Mouse (Mus musculus): ENCODE measurements around the gene Cage1. TPM values are rescaled to one million over a fixed set of nuclear protein-coding genes. Genes with fewer than 3 reads are reported as not detected.

Gene Cage1
- polyA plus RNA-seq, 1 experiment from 2014 or later: 1.6 TPM

GRCm38 (mm10) chr13:37980346-37980745, 56.5 kb downstream of the Cage1 start:
- Histone ChIP-seq H3K4me1 (replicated peaks) (no peaks in the 10 kb centered on the region), H3K9ac (replicated peaks) (no peak overlapping the region), H3K4me3 (replicated peaks) (no peak overlapping the region), H3K27ac (no peak overlapping the region), H3K27me3 (no peaks in the 10 kb centered on the region), H3K4me2 (no peak overlapping the region), H3K9me3 (no peaks in the 10 kb centered on the region), H3K36me3 (peaks cover 93% of the 10 kb centered on the region)
- 95% methylated on average over 10 of the region's 10 CpGs for WGBS
- ATAC-seq (ENCODE audit: insufficient number of reproducible peaks, insufficient read depth, low FRiP score, low TSS enrichment, low read depth): no peak

DNA sequence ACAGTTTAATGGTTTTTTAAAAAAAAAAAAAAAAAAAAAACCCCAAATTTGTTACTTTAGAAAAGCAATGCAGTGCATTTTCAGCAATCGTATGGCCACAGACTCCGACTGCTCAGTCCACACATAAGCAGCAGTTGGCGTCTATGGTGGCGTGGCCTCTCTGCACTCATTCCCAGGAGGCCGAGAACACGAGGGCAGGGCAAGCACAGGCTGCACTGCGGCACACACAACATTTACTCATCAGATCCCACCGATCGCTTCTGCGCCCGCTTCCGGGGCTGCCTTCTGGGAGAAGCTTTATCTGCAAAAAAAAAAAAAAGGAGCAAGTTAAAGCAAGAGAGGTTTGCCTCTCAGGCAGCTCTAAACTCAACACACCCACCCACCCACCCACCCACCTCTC, 57.4 kb downstream of the Cage1 start:
- no peak overlapping the region for H3K4me3 ChIP-seq (replicated peaks)
- no peaks in the 10 kb centered on the region for H3K4me1 ChIP-seq (replicated peaks)
- peaks cover 89% of the 10 kb centered on the region for H3K36me3 ChIP-seq
- no peaks in the 10 kb centered on the region for H3K27me3 ChIP-seq
- H3K9me3 ChIP-seq: no peaks in the 10 kb centered on the region
- ATAC-seq (ENCODE audit: insufficient number of reproducible peaks, insufficient read depth, low FRiP score, low TSS enrichment, low read depth): no peak
- no peak overlapping the region for H3K4me2 ChIP-seq
- H3K9ac ChIP-seq (replicated peaks): no peak overlapping the region
- WGBS: 95% methylated on average over 12 of the region's 12 CpGs
- H3K27ac ChIP-seq: no peak overlapping the region

DNA sequence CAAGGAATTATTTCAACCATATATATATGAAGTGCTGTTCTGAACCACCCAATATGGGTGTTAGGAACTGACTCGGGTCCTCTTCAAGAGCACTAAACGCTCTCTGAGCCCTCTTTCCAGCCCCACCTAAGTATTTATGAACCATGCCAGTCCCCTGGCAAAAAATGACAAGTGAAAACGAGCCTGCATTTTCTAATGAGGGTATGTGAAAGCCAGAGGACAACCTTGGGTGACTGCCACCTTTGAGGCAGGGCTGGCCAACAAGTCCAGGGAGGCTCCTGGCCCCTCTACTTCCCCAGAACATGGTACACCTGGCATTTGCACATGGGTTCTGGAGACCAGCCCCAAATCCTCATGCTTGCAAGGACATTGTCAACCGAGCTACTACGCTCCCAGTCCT, 62.1 kb downstream of the Cage1 start:
- ATAC-seq (ENCODE audit: insufficient number of reproducible peaks, insufficient read depth, low FRiP score, low TSS enrichment, low read depth): no peak

GRCm38 (mm10) chr13:37974036-37974435, 62.8 kb downstream of the Cage1 start:
- peaks cover 36% of the 10 kb centered on the region for H3K36me3 ChIP-seq
- 0 out of 2 replicates have a peak, but pooled peaks cover 6% of the 10 kb centered on the region for H3K4me1 ChIP-seq (replicated peaks)
- no peak overlapping the region for H3K27ac ChIP-seq
- H3K4me2 ChIP-seq: no peak overlapping the region
- H3K27me3 ChIP-seq: no peaks in the 10 kb centered on the region
- no peak overlapping the region for H3K9ac ChIP-seq (replicated peaks)
- WGBS: 86% methylated on average over 6 of the region's 6 CpGs
- no peak overlapping the region for H3K4me3 ChIP-seq (replicated peaks)
- no peaks in the 10 kb centered on the region for H3K9me3 ChIP-seq
- no peak for ATAC-seq (ENCODE audit: insufficient number of reproducible peaks, insufficient read depth, low FRiP score, low TSS enrichment, low read depth)

More for the DNA sequence above, 62.1 kb downstream of the Cage1 start:
- H3K4me1 ChIP-seq (replicated peaks): 0 out of 2 replicates have a peak, but pooled peaks cover 6% of the 10 kb centered on the region
- H3K27me3 ChIP-seq: no peaks in the 10 kb centered on the region
- WGBS: 90% methylated on average over 5 of the region's 5 CpGs
- H3K36me3 ChIP-seq: peaks cover 43% of the 10 kb centered on the region
- no peaks in the 10 kb centered on the region for H3K9me3 ChIP-seq
- no peak overlapping the region for H3K4me2 ChIP-seq
- no peak overlapping the region for H3K9ac ChIP-seq (replicated peaks)
- no peak overlapping the region for H3K4me3 ChIP-seq (replicated peaks)
- no peak overlapping the region for H3K27ac ChIP-seq

- Histone ChIP-seq H3K9ac (replicated peaks) (no peak overlapping the region), H3K36me3 (peaks cover 8% of the 10 kb centered on the region), H3K4me3 (replicated peaks) (no peak overlapping the region), H3K27ac (no peak overlapping the region), H3K4me2 (no peak overlapping the region), H3K9me3 (no peaks in the 10 kb centered on the region), H3K27me3 (no peaks in the 10 kb centered on the region), H3K4me1 (replicated peaks) (peaks cover 22% of the 10 kb centered on the region)
- ATAC-seq (ENCODE audit: insufficient number of reproducible peaks, insufficient read depth, low FRiP score, low TSS enrichment, low read depth): no peak
- WGBS: 83% methylated on average over 11 of the region's 11 CpGs
Observed at GRCm38 (mm10) chr13:37970887-37971530, 65.9 kb downstream of the Cage1 start.

GRCm38 (mm10) chr13:37969988-37970387, 66.9 kb downstream of the Cage1 start:
- no peaks in the 10 kb centered on the region for H3K36me3 ChIP-seq
- peaks cover 23% of the 10 kb centered on the region for H3K4me1 ChIP-seq (replicated peaks)
- no peak overlapping the region for H3K9ac ChIP-seq (replicated peaks)
- ATAC-seq (ENCODE audit: insufficient number of reproducible peaks, insufficient read depth, low FRiP score, low TSS enrichment, low read depth): no peak
- no peaks in the 10 kb centered on the region for H3K9me3 ChIP-seq
- no peak overlapping the region for H3K4me3 ChIP-seq (replicated peaks)
- WGBS: 59% methylated on average over 8 of the region's 8 CpGs
- no peak overlapping the region for H3K4me2 ChIP-seq
- no peak overlapping the region for H3K27ac ChIP-seq
- 0 out of 2 replicates have a peak, but pooled peaks cover 3% of the 10 kb centered on the region for H3K27me3 ChIP-seq

DNA sequence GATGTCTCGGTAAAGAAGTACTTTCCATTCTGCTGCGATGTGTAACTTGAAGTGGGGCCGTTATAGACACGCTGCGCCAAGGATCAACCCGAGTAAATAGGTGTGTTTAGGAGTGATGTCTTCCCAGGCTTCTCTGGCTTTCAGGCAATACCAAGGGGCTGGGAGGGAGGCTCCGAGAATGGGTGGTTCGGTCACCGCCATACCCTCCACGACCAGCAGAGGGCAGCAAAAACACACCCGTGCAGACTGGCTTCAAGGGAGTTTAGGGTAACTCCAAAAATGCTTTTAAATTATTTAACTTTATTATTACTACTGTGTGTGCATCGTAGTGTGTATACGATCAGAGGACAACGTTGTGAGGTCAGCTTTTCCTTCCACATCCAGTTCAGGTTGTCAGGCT, 67.5 kb downstream of the Cage1 start:
- Histone ChIP-seq H3K4me3 (replicated peaks) (no peak overlapping the region), H3K27ac (no peak overlapping the region), H3K4me1 (replicated peaks) (peaks cover 27% of the 10 kb centered on the region), H3K4me2 (no peak overlapping the region), H3K9me3 (no peaks in the 10 kb centered on the region), H3K27me3 (0 out of 2 replicates have a peak, but pooled peaks cover 7% of the 10 kb centered on the region), H3K9ac (replicated peaks) (no peak overlapping the region), H3K36me3 (no peaks in the 10 kb centered on the region)
- 0 out of 2 replicates have a peak, but pooled peaks have one; percentile 34 for ATAC-seq (ENCODE audit: insufficient number of reproducible peaks, insufficient read depth, low FRiP score, low TSS enrichment, low read depth)
- 8% methylated on average over 14 of the region's 14 CpGs for WGBS

DNA sequence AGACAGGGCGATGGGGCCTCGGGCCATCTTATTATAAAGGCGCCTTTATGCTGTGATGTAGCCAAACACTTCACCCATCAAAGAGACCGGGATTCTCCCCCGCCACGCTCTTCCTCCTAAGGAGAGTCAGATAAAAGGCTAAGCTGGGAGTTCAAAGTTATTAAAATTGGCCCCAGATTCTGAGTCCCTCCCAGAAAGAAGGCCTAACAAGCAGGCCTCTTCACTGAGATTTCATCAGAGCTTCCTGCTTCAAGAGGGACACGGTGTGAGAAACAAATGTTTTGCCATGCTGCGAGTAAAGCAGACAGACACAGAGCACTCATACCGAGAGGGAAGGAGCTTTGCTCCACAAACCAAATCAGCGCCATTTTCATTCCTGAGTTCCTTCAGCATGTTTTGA, 69.3 kb downstream of the Cage1 start:
- Histone ChIP-seq H3K27ac (peak overlapping the region; percentile 75), H3K9ac (replicated peaks) (0 out of 2 replicates have a peak overlapping the region, but pooled peaks have one; percentile 28), H3K4me3 (replicated peaks) (no peak overlapping the region), H3K4me1 (replicated peaks) (peaks cover 29% of the 10 kb centered on the region), H3K36me3 (no peaks in the 10 kb centered on the region), H3K27me3 (0 out of 2 replicates have a peak, but pooled peaks cover 7% of the 10 kb centered on the region), H3K9me3 (no peaks in the 10 kb centered on the region), H3K4me2 (peak overlapping the region; percentile 22)
- WGBS: 56% methylated on average over 10 of the region's 10 CpGs
- ATAC-seq (ENCODE audit: insufficient number of reproducible peaks, insufficient read depth, low FRiP score, low TSS enrichment, low read depth): no peak

GRCm38 (mm10) chr13:37967052-37967437, 69.8 kb downstream of the Cage1 start:
- no peak overlapping the region for H3K4me3 ChIP-seq (replicated peaks)
- H3K9ac ChIP-seq (replicated peaks): 0 out of 2 replicates have a peak overlapping the region, but pooled peaks have one; percentile 28
- H3K9me3 ChIP-seq: no peaks in the 10 kb centered on the region
- H3K4me2 ChIP-seq: peak overlapping the region; percentile 22
- WGBS: 17% methylated on average over 12 of the region's 12 CpGs
- peaks cover 29% of the 10 kb centered on the region for H3K4me1 ChIP-seq (replicated peaks)
- 0 out of 2 replicates have a peak, but pooled peaks cover 7% of the 10 kb centered on the region for H3K27me3 ChIP-seq
- H3K27ac ChIP-seq: peak overlapping the region; percentile 75
- H3K36me3 ChIP-seq: no peaks in the 10 kb centered on the region
- ATAC-seq (ENCODE audit: insufficient number of reproducible peaks, insufficient read depth, low FRiP score, low TSS enrichment, low read depth): 0 out of 2 replicates have a peak, but pooled peaks have one; percentile 13

GRCm38 (mm10) chr13:37966256-37967051, 70.4 kb downstream of the Cage1 start:
- no peaks in the 10 kb centered on the region for H3K9me3 ChIP-seq
- H3K9ac ChIP-seq (replicated peaks): no peak overlapping the region
- H3K4me2 ChIP-seq: peak overlapping the region; percentile 22; the same call in 1 of the 2 replicates
- WGBS: 76% methylated on average over 15 of the region's 15 CpGs
- H3K36me3 ChIP-seq: no peaks in the 10 kb centered on the region
- ATAC-seq (ENCODE audit: insufficient number of reproducible peaks, insufficient read depth, low FRiP score, low TSS enrichment, low read depth): no peak
- H3K27ac ChIP-seq: peak overlapping the region; percentile 75
- H3K4me3 ChIP-seq (replicated peaks): no peak overlapping the region
- H3K27me3 ChIP-seq: 0 out of 2 replicates have a peak, but pooled peaks cover 7% of the 10 kb centered on the region
- H3K4me1 ChIP-seq (replicated peaks): peaks cover 29% of the 10 kb centered on the region
